Mouse (Mus musculus) CH12.LX (cell line): ENCODE results near the gene Exoc3l4.

ENCODE experiments used
- CHD2 ChIP-seq: IDR thresholded peaks from 2 replicates; pipeline ENCODE4 v1.6.1; 2011; ENCODE audit warnings: low read length, improper control_type of control experiment
- CTCF ChIP-seq, 2 experiments: IDR thresholded peaks in 1 of 2; conservative IDR thresholded peaks in 1 of 2; 2 replicates each; pipeline ENCODE4 v1.5.1; 2011 to 2012; ENCODE audit warnings: low read depth in 2 of 2, low read length in 2 of 2, improper control_type of control experiment in 1 of 2, inconsistent platforms in 1 of 2, mild to moderate bottlenecking in 1 of 2, moderate library complexity in 1 of 2
- E2F4 ChIP-seq: IDR thresholded peaks from 2 replicates; pipeline ENCODE4 v1.6.1; 2011; ENCODE audit warnings: low read depth, low read length, improper control_type of control experiment; ENCODE audit not compliant: insufficient replicate concordance
- EP300 ChIP-seq: IDR thresholded peaks from 2 replicates; pipeline ENCODE4 v1.6.1; 2011; ENCODE audit warnings: low read length, improper control_type of control experiment
- HCFC1 ChIP-seq: IDR thresholded peaks from 2 replicates; pipeline ENCODE4 v1.6.1; 2012; ENCODE audit warnings: low read depth, mild to moderate bottlenecking, inconsistent platforms, low read length, improper control_type of control experiment
- MAX ChIP-seq: IDR thresholded peaks from 2 replicates; pipeline ENCODE4 v1.6.1; 2011; ENCODE audit warnings: low read length, improper control_type of control experiment
- NRF1 ChIP-seq: IDR thresholded peaks from 2 replicates; pipeline ENCODE4 v1.6.1; 2014; ENCODE audit warnings: low read depth, mild to moderate bottlenecking, inconsistent platforms, low read length, improper control_type of control experiment, moderate library complexity
- POLR2A ChIP-seq: IDR thresholded peaks from 2 replicates; pipeline ENCODE4 v1.6.1; 2011; ENCODE audit warnings: low read depth, mild to moderate bottlenecking, improper control_type of control experiment, low read length
- RAD21 ChIP-seq: IDR thresholded peaks from 2 replicates; pipeline ENCODE4 v1.6.1; 2011; ENCODE audit warnings: low read depth, mild to moderate bottlenecking, low read length, improper control_type of control experiment, moderate library complexity
- SIN3A ChIP-seq: IDR thresholded peaks from 2 replicates; pipeline ENCODE4 v1.6.1; 2012; ENCODE audit warnings: low read length, improper control_type of control experiment, inconsistent platforms
- SMC3 ChIP-seq: IDR thresholded peaks from 2 replicates; pipeline ENCODE4 v1.6.1; 2011; ENCODE audit warnings: low read depth, low read length, improper control_type of control experiment
- TBP ChIP-seq: conservative IDR thresholded peaks from 2 replicates; pipeline ENCODE4 v1.6.1; 2011; ENCODE audit warnings: low read depth, low read length, improper control_type of control experiment
- TCF12 ChIP-seq: IDR thresholded peaks from 2 replicates; pipeline ENCODE4 v1.6.1; 2014; ENCODE audit warnings: low read depth, mild to moderate bottlenecking, inconsistent platforms, low read length, improper control_type of control experiment

DNA sequence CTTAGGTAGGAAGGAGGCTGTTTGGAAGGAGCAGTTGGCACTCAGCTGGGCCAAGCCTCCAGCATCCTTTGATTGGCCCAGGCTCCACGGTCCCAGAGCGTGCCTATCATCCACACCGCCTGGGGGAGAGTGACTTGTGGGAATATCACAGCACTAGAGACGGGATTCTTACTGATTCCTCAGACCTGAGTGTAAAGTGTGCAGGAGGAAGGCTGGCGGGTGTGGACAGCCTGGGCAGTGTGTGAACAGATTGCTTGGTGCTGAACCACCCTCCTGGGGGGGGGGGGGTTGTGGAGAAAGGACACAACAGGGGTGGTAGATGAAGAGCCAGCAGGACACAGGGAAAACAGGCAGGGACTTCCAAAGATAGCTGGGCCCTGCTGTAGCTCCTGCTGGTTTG is 29.9 kb downstream of the Exoc3l4 start:
- TF ChIP-seq CHD2 (no peak), NRF1 (no peak), CTCF (conservative IDR thresholded peaks at IDR 0.05 in 1 of 2, IDR thresholded peaks at IDR 0.05 in 1 of 2; ENCODE audit: low read depth in 2 of 2, low read length in 2 of 2) (no peak), EP300 (no peak), RAD21 (no peak), POLR2A (no peak), TCF12 (no peak), SIN3A (no peak), HCFC1 (no peak), SMC3 (no peak), MAX (no peak), E2F4 (no peak), TBP (no peak)
